Mouse (Mus musculus): ENCODE data around the gene Zfp108. TPM values are rescaled to one million over a fixed set of nuclear protein-coding genes. Genes with fewer than 3 reads are reported as not detected.
A peak's percentile ranks its signal among the peaks of the same experiment; 100 is the strongest.

The Zfp108 gene
- total RNA-seq (2014; rRNA removed) = 5.5 and 7.4 TPM in 2 replicates
- 3.4 and 3.7 TPM in 2 replicates for polyA plus RNA-seq (2015; fragmentation: Nextera tagmentation; extraction: Ambion mirVana)

GRCm38 (mm10) chr7:24254633-24255474 lies at the start of gene Zfp108:
Zfp108 (plus strand) TSS chr7:24254794.
- DNase-seq (ENCODE audit: low spot score) (peak; percentile 95), ATAC-seq (ENCODE audit: low FRiP score) (peak; percentile 83)
- H3K27me3 ChIP-seq (ENCODE audit: insufficient read depth, low read length) = no peaks in the 10 kb centered on the region
- H3K4me1 ChIP-seq (ENCODE audit: insufficient read depth, low read length) = peaks cover 3% of the 10 kb centered on the region
- H3K4me3 ChIP-seq (ENCODE audit: low read depth, low read length) = peak within 1 kb of the TSS; percentile 56
- H3K4me2 ChIP-seq (ENCODE audit: low read depth, low read length, poor library complexity, severe bottlenecking) = peak within 1 kb of the TSS; percentile 71
- peak within 1 kb of the TSS; percentile 34; the same call in 1 of the 2 replicates for H3K27ac ChIP-seq (ENCODE audit: low read depth, low read length)
- no peak for TF ChIP-seq CTCF (IDR thresholded peaks at IDR 0.05)
- peaks cover 5% of the 10 kb centered on the region; the same call in 1 of the 2 replicates for H3K36me3 ChIP-seq (ENCODE audit: insufficient read depth, low read length)
- WGBS = 21% methylated on average over 21 of the region's 21 CpGs
- H3K9ac ChIP-seq (replicated peaks; ENCODE audit: low read length, poor library complexity, severe bottlenecking) = peak within 1 kb of the TSS; percentile 55
- H3K9me3 ChIP-seq (ENCODE audit: low read length) = no peaks in the 10 kb centered on the region

GRCm38 (mm10) chr7:24207488-24208261 lies 46.9 kb upstream of the Zfp108 start:
- peak overlapping the region; percentile 61 for H3K4me3 ChIP-seq (ENCODE audit: low read depth, low read length)
- 19% methylated on average over 21 of the region's 24 CpGs for WGBS
- peaks cover 2% of the 10 kb centered on the region; the same call in 1 of the 2 replicates for H3K36me3 ChIP-seq (ENCODE audit: insufficient read depth, low read length)
- H3K9me3 ChIP-seq (ENCODE audit: low read length) = no peaks in the 10 kb centered on the region
- peak; percentile 16; the same call in 1 of the 2 replicates for TF ChIP-seq CTCF (IDR thresholded peaks at IDR 0.05)
- H3K9ac ChIP-seq (replicated peaks; ENCODE audit: low read length, poor library complexity, severe bottlenecking) = peak overlapping the region; percentile 78
- peak overlapping the region; percentile 72 for H3K4me2 ChIP-seq (ENCODE audit: low read depth, low read length, poor library complexity, severe bottlenecking)
- no peaks in the 10 kb centered on the region for H3K4me1 ChIP-seq (ENCODE audit: insufficient read depth, low read length)
- peak; percentile 89 for ATAC-seq (ENCODE audit: low FRiP score)
- no peaks in the 10 kb centered on the region for H3K27me3 ChIP-seq (ENCODE audit: insufficient read depth, low read length)
- peak overlapping the region; percentile 59 for H3K27ac ChIP-seq (ENCODE audit: low read depth, low read length)
- DNase-seq (ENCODE audit: low spot score) = peak; percentile 94

- H3K27me3 ChIP-seq (ENCODE audit: insufficient read depth, low read length) = no peaks in the 10 kb centered on the region
- no peaks in the 10 kb centered on the region for H3K9me3 ChIP-seq (ENCODE audit: low read length)
- DNase-seq (ENCODE audit: low spot score) (no peak), ATAC-seq (ENCODE audit: low FRiP score) (peak; percentile 62; the same call in 1 of the 2 replicates)
- no peaks in the 10 kb centered on the region for H3K36me3 ChIP-seq (ENCODE audit: insufficient read depth, low read length)
- H3K4me2 ChIP-seq (ENCODE audit: low read depth, low read length, poor library complexity, severe bottlenecking) = peak overlapping the region; percentile 72
- H3K9ac ChIP-seq (replicated peaks; ENCODE audit: low read length, poor library complexity, severe bottlenecking) = 0 out of 2 replicates have a peak overlapping the region, but pooled peaks have one; percentile 78
- H3K4me1 ChIP-seq (ENCODE audit: insufficient read depth, low read length) = no peaks in the 10 kb centered on the region
- no peak for TF ChIP-seq CTCF (IDR thresholded peaks at IDR 0.05)
- peak overlapping the region; percentile 61 for H3K4me3 ChIP-seq (ENCODE audit: low read depth, low read length)
- WGBS = 63% methylated on average over 7 of the region's 7 CpGs
- no peak overlapping the region for H3K27ac ChIP-seq (ENCODE audit: low read depth, low read length)
Measured at GRCm38 (mm10) chr7:24208282-24208886, 46.2 kb upstream of the Zfp108 start.

GRCm38 (mm10) chr7:24210296-24210695 lies 44.3 kb upstream of the Zfp108 start:
- no peak overlapping the region for H3K9ac ChIP-seq (replicated peaks; ENCODE audit: low read length, poor library complexity, severe bottlenecking)
- TF ChIP-seq CTCF (IDR thresholded peaks at IDR 0.05) = no peak
- ATAC-seq (ENCODE audit: low FRiP score) (no peak), DNase-seq (ENCODE audit: low spot score) (no peak)
- H3K4me1 ChIP-seq (ENCODE audit: insufficient read depth, low read length) = no peaks in the 10 kb centered on the region
- WGBS = 78% methylated on average over 2 of the region's 2 CpGs
- H3K27me3 ChIP-seq (ENCODE audit: insufficient read depth, low read length) = no peaks in the 10 kb centered on the region
- no peaks in the 10 kb centered on the region for H3K9me3 ChIP-seq (ENCODE audit: low read length)
- no peak overlapping the region for H3K4me2 ChIP-seq (ENCODE audit: low read depth, low read length, poor library complexity, severe bottlenecking)
- H3K27ac ChIP-seq (ENCODE audit: low read depth, low read length) = no peak overlapping the region
- no peak overlapping the region for H3K4me3 ChIP-seq (ENCODE audit: low read depth, low read length)
- no peaks in the 10 kb centered on the region for H3K36me3 ChIP-seq (ENCODE audit: insufficient read depth, low read length)

GRCm38 (mm10) chr7:24211343-24211742 lies 43.3 kb upstream of the Zfp108 start, which contains the start of gene Zfp111:
Zfp111 (minus strand) TSS chr7:24211443.
- no peaks in the 10 kb centered on the region for H3K27me3 ChIP-seq (ENCODE audit: insufficient read depth, low read length)
- WGBS = 76% methylated on average over 5 of the region's 5 CpGs
- TF ChIP-seq CTCF (IDR thresholded peaks at IDR 0.05) = no peak

More at GRCm38 (mm10) chr7:24211343-24211742, 43.3 kb upstream of the Zfp108 start, which contains the start of gene Zfp111:
- H3K4me3 ChIP-seq (ENCODE audit: low read depth, low read length) = no peak within 1 kb of the TSS
- H3K9ac ChIP-seq (replicated peaks; ENCODE audit: low read length, poor library complexity, severe bottlenecking) = no peak within 1 kb of the TSS
- no peak within 1 kb of the TSS for H3K27ac ChIP-seq (ENCODE audit: low read depth, low read length)
- H3K4me1 ChIP-seq (ENCODE audit: insufficient read depth, low read length) = no peaks in the 10 kb centered on the region
- no peaks in the 10 kb centered on the region for H3K36me3 ChIP-seq (ENCODE audit: insufficient read depth, low read length)
- H3K9me3 ChIP-seq (ENCODE audit: low read length) = no peaks in the 10 kb centered on the region
- no peak within 1 kb of the TSS for H3K4me2 ChIP-seq (ENCODE audit: low read depth, low read length, poor library complexity, severe bottlenecking)
- DNase-seq (ENCODE audit: low spot score) (no peak), ATAC-seq (ENCODE audit: low FRiP score) (no peak)
